Mouse (Mus musculus): Measurements from ENCODE around the gene Chrd. TPM values are rescaled to one million over a fixed set of nuclear protein-coding genes. Genes with fewer than 3 reads are reported as not detected.

The Chrd gene
- total RNA-seq, 2 experiments from 2014 or later: 5.2 to 6.0 TPM

DNA sequence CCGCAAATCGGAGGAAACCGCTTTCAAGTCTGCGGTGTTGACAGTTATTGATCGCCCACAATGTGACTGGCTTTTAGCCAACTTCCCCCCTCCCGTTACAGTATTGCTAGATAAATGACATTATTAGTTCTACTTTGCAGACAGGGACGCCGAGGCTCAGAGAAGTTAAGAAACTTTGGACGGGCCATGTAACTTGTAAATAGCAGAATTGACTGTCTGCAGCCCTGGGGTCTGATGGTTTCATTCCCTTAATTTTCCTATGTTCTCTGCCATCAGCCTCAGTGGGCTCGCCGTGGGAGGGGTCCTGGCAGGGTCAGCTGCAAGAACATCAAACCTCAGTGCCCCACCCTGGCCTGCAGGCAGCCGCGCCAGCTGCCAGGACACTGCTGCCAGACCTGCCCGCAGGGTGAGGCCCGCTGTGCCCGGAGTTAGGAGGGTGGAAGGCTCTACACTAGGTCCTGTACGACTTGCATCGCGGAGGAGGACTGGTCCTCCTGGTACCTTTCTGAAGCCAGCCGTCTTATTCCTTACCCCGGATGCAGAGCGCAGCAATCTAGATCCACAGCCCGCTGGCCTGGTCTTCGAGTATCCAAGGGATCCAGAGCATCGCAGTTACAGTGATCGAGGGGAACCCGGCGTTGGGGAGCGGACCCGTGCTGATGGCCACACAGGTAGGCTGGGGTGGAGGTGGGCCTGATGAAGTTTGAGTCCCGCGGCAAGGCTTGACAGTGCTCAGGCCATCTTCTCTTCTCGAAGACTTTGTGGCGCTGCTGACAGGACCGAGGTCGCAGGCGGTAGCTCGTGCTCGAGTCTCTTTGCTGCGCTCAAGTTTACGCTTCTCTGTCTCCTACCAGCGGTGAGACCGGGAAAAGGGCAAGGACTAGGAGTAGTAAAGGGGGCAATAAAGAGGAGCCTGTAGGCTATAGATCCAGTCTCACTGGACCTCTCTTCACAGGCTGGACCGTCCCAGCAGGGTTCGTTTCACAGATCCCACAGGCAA is 1.1 kb downstream of the Chrd start, which contains the start of gene Thpo:
Gene Thpo (minus strand): TSS at position 781 of the 1,000 bp plus-strand sequence.
- peak; percentile 20 for DNase-seq

DNA sequence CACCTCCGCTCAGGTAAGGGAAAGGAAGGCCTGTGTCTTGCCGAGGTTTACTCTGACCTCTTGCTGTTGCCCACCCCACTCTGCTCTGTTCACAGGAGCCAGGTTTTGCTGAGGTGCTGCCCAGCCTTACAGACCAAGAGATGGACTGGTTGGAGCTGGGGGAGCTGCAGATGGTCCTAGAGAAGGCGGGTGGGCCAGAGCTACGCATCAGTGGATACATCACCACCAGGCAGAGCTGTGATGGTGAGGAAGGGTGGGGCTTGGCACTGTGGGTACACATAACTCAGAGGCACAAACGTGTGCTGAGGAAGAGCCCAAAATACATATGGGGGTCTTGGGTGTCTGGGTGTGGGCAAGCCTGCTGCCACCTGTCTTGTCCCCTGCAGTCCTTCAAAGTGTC is 2.7 kb downstream of the Chrd start:
- DNase-seq: no peak

DNA sequence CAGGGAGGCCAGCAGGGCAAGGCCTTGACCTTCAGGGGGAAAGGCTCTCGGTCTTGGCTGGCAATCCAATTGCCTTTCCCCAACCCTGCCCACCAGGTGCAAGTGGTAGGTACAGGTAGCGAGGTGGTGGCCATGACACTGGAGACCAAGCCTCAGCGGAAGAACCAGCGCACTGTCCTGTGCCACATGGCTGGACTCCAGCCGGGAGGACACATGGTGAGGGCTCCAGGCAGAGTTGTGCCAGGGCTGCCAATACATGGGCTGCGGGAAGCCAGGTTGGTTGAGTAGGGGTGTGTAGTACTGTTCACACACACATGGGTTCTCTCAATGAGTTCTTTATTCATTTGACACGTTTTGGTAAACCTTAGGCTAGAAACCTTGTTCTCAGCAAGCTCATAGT is 3.2 kb downstream of the Chrd start:
- no peak for DNase-seq

DNA sequence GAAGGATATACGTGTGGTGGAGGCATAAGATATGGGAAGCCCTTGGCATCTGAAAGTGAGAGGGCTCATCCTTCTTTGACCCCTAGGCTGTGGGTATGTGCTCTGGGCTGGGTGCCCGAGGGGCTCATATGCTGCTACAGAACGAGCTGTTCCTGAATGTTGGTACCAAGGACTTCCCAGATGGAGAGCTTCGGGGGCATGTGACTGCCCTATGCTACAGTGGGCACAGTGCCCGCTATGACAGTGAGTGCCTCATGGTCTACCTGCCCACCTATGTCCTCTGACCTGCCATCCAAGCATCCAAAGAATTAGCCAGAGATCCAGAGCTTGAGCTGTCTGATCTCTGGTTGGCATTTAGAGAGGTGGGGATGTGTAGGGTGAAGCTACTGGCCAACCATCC is 3.9 kb downstream of the Chrd start:
- no peak for DNase-seq

DNA sequence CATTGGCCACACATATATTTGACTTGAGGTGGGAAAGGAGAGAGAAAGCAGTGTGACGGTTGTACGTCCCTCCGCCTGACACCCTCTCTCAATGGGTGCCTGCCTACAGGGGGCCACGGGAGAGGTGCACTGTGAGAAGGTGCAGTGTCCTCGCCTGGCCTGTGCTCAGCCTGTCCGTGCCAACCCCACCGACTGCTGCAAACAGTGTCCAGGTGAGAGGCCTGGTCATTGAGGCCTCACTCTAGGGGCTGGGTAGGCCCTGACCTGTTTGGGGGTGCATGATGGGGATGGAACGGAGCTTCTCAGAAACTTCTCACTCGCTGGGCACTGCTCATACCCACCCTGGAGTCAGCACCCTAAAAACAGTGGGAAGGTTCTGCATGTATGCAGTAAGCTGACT is 6.9 kb downstream of the Chrd start:
- DNase-seq: no peak

DNA sequence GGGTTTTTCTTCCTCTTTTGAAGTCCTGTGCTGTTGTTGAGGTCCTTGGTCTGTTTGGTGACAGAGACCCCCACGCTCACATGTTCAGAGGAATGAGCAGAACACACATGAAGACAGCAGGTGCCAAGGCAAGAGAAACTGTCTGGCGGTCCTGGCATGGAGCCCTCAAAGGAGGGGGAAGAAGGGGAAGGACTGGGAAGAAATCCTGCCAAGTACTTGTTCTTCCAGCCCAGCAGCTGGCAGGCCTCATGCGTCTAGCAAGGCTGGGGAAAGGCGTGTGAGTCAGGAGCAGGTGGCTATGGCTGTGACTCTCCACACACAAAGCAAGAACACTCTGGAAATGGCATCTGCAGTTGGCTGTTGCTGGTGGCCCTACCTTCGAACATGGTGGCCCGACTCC is 13.7 kb downstream of the Chrd start:
- DNase-seq: peak; percentile 71

DNA sequence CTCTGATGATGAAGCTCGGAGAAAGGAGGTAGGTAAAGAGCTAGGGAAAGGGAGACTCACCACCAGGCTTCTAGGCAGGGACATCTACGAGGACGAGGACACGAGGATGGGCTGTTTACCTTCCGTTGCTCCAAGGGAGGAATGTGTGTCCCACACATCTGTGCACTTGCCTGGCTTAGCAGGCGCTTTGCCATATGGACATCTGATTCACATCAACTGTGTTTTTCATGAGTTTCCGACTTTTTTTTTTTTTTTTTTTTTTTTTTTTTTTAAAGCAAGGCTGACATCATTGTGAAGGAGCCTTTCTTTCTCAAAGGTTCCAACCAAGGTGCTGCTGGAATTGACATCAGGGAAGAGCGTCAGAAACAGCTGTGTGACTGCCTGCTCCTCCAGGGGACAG is 17.6 kb downstream of the Chrd start:
- DNase-seq: no peak

DNA sequence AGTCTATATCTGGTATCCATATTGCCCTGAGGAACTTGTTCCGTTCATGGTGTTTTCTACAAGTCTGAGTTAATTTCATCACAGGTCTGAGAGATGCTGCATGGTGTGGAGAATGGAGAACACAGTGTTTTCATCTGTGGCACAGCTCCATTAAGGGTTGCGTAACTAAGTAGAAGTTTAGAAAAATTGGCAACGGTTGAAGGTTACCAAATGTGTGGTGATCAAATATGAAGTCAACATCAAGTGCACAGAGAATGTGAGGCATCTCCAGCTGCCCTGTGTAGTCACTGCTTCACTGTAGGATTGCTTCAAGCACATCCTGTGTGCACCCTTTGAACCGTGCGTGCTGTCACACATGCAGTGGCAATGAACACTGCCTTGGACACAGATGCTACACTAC is 23.1 kb downstream of the Chrd start:
- DNase-seq: peak; percentile 62

DNA sequence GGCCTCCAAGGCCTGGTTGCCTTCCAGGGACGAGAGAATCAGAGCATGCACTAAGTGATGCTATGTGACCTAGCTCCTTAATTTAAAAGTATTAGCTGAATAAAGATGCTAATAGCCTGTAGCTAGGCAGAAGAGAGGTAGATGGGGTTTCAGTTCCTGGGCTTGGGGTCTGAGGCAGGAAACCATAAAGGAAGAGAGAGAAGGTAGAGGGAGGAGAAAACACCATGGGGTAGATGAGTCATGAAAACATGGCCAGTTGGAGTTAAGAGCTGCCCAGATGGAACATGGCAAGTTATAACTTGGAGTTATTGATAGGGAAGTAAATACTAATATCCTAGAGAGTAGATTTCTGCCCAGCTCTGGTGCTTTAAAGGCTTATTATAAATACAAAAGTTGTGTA is 24.5 kb downstream of the Chrd start:
- DNase-seq: no peak

DNA sequence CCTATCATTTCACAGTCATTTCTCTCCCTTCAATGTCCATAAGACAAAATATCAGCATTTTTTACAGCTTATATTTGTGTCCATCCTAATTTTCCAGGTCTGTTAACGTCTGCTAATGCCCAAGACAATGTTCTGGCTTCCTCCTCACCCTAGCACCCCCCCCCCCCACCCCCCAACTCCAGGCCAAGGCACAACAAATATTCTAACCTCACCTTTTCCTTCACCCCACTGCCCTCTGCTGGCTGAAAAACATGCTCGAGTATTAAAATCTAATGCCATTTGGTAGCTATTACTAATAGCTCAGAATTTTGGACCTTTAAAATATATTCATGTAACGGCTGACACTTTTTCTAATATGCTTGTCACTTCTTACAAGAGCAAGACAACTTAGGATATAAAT is 28.8 kb downstream of the Chrd start:
- peak; percentile 75 for DNase-seq

DNA sequence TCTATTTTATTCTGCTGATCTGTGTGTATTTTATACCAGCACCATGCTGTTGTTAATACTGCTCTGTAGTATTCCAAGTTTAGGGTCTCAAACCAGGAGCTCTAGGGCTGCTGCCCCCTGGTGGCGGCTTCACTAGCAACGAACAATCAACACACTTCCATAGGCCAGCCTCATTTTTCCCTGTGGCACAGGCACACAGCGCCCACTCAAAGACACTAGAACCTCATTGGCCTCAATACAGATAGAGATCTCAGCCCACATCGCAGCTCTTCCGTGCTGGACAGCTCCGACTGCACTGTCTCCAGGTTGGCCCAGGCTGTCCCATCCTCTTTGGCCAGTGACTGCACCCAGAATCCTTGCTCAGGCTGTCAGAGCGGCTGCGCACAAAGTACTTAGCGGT is 32.3 kb downstream of the Chrd start:
- DNase-seq: peak; percentile 71

DNA sequence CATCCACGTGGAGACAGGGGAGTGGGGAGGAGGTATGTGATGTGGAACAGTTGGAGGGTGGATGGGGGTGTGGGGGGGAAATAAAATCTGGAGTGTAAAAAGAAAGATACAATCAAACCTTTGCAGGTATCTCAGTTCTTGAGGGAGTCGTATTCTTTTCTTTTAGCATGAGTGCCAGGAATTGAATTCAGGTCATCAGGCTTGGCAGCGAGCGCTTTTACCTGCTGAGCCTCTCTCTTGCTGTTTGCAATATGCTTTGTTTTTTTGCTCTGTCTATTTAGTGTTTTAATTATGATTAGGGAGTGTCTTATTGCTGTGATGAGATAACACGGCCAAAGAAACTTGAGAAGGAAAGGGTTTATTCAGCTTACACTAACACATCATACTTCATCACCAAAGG is 42.1 kb downstream of the Chrd start:
- DNase-seq: no peak

DNA sequence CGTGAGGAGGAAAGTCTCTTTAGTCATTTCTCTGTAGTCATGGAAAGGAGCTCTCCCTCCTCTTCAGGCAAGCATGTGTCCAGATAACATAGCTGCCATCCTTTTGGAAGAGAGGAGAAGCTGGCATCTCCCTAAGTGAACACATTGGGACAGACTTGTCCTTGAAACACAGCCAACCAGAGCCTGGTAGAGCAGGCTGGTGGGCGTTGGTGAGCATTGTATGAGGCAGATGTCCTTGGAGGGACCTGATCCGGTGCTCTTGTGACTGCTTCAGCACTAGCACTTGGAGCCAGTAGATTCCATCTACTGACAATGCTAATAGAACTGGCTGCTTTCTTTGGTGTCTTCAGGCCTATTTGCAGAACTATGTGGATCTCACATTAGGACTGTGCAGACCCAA is 46.9 kb downstream of the Chrd start:
- DNase-seq: peak; percentile 41

DNA sequence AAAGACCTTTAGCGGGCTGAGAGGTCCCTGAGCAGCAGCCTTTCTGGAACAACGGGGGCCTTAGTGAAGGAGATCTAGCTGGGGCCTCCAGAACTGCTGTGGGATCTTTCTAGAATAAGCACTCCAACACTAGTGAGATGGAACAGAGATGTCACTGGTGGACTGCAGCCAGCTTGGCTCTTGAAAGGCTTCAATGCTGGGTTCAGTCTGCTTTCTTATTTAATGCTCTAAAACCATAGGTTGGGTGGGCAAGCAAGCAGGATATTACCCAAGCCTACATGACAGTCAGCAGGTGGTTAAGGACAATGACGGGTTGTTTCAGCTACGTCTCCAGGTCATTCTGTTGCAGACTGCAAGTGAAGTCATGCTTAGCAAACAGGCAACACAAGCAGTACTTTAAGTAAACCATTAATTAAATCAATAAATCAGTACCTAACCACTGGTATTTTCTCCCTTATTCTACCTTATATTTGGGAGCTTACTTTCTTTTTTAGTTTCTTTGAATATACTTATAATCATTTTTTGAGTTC is 48.2 kb downstream of the Chrd start:
- no peak for DNase-seq

DNA sequence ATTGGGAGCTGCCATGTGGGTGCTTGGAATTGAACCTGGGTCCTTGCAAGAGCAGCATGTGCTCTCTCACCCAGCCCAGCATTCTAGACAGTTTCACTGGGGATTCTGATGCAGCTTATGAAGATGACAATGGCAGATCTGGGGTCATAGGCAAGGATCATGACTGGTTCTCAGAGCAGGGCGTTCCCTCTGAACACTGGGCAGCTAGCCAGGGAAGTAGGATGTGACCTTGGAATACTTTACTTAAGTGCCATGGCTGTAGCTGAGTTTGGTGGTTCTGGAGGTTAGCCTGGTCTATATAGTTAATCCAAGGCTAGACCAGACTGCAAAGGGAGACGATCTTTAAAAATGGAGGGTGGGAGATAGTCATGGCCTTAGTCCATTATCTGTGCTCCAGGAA is 51.0 kb downstream of the Chrd start:
- no peak for DNase-seq

DNA sequence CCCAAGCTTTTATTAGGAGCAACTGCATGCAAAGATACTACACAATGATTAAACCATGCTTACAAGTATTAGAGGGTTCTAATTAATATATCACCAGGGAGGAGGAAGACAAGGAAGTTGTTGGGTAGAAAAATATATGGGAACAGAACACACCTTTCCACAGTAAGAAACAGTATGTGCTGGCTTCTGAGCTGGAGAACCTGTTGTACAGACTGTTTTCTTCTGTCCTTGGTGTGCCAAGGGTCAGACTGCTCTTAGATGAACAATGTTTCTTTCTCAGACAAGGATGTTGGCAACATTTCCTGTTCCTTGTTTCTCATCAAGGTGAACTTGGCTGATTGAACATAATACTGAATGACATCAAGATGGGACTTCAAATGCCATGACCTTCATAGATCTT is 51.8 kb downstream of the Chrd start:
- DNase-seq: no peak

DNA sequence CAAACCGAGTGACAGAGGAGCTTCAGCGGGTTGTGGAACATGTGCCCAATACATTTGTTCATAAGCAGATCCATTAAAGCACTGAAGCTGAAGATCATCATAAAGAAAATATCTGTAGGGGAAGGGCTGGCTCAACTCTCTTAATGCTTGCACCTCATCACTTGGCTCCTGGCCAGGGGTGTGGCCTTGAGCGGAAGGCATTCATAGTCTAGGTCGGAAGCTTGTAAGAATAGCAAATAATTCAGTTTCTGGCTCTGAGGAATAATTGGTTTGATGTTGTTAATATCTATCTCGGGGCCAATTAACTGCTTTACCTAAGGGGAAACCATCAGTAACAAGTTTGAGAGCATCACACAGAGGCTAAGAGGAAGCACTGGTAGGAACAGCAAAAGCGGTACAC is 53.6 kb downstream of the Chrd start:
- DNase-seq: peak; percentile 65

DNA sequence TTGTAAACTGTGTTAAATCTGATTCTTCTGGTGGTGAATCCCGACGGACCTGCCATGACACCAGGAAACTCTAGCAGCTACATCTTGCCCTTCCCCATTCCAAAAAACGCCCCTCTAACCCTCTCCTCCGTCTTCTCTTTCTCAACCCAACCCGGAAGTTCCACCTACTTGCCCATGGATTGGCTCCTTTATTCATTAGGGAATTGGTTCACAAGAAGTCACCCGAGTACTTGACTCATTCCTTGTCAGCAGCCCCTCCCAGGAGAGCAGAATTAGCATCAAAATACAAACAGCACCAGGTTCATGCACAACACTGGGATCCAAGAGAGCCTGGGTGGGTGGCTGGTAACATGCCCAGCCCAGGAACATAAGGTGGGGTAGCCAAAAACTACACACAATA is 58.9 kb downstream of the Chrd start:
- DNase-seq: no peak

Other genes with a start within 250 kb of the Chrd start
- gene Eif2b5, start 234.3 kb upstream of the Chrd start, total RNA-seq (2021): 10 to 100 TPM; 56.6 to 61.4 TPM
- 10 to 100 TPM; 38.9 to 43.5 TPM for gene Dvl3, start 216.1 kb upstream of the Chrd start, total RNA-seq (2021)
- 100 to 1,000 TPM; 277 to 296 TPM for gene Ap2m1, start 197.6 kb upstream of the Chrd start, total RNA-seq (2021)
- 10 to 100 TPM; 71.2 to 78.8 TPM for gene Abcf3, start 184.6 kb upstream of the Chrd start, total RNA-seq (2021)
- gene Vwa5b2, start 143.7 kb upstream of the Chrd start, total RNA-seq (2021): 1 to 10 TPM; 1.9 to 4.8 TPM
- gene Eef1akmt4, start 121.5 kb upstream of the Chrd start, total RNA-seq (2021): 10 to 100 TPM in 1 of 2 experiments, 1 to 10 TPM in 1; 9.3 to 10.7 TPM
- gene Gm49333, start 121.5 kb upstream of the Chrd start, total RNA-seq (2021): not detected
- 10 to 100 TPM; 16.8 to 17.9 TPM for gene Alg3, start 121.4 kb upstream of the Chrd start, total RNA-seq (2021)
- 10 to 100 TPM; 11.0 to 23.4 TPM for gene Camk2n2, start 111.8 kb upstream of the Chrd start, total RNA-seq (2021)
- 1 to 10 TPM; 7.5 to 9.1 TPM for gene Ece2, start 103.3 kb upstream of the Chrd start, total RNA-seq (2021)
- gene Psmd2, start 81.5 kb upstream of the Chrd start, total RNA-seq (2021): 100 to 1,000 TPM; 196 to 198 TPM
- gene Eif4g1, start 64.8 kb upstream of the Chrd start, total RNA-seq (2021): 100 to 1,000 TPM; 366 to 393 TPM
- gene Fam131a, start 39.9 kb upstream of the Chrd start, total RNA-seq (2021): 10 to 100 TPM; 12.8 to 15.1 TPM
- 10 to 100 TPM; 26.0 to 31.7 TPM for gene Polr2h, start 15.5 kb upstream of the Chrd start, total RNA-seq (2021)
- 10 to 100 TPM; 15.2 to 26.5 TPM for gene Clcn2, start 15.4 kb upstream of the Chrd start, total RNA-seq (2021)
- 1 to 10 TPM; 2.5 to 3.3 TPM for gene Thpo, start 1.4 kb downstream of the Chrd start, total RNA-seq (2021)

Measured in adrenal gland, postnatal 10 days (tissue).